Mouse (Mus musculus) hindbrain, embryonic 14.5 days (tissue): ENCODE results near the gene Rpp25. TPM values are rescaled to one million over a fixed set of nuclear protein-coding genes. Genes with fewer than 3 reads are reported as not detected.
A peak's percentile ranks its signal among the peaks of the same experiment; 100 is the strongest.

Experiments
- ATAC-seq: fragments of 200-750 bp; cut with Nextera tagmentation; 2 replicates; pipeline ENCODE4 v1.8.0; 2017; ENCODE audit warnings: moderate number of reproducible peaks, mild to moderate bottlenecking, moderate TSS enrichment, moderate library complexity; ENCODE audit not compliant: low FRiP score
- DNase-seq: peaks from one replicate; pipeline ENCODE4 v3.0.0-alpha.2; 2015; ENCODE audit warnings: low spot score
- H3K27ac ChIP-seq: fragments of 300-500 bp; sonication (generic); 2 replicates; pipeline ENCODE4 v1.5.1; 2014; ENCODE audit warnings: mild to moderate bottlenecking, moderate library complexity
- H3K27me3 ChIP-seq: fragments of 300-500 bp; sonication (generic); 2 replicates; pipeline ENCODE4 v1.6.1; 2014; ENCODE audit warnings: mild to moderate bottlenecking, low read length, mixed read lengths; ENCODE audit not compliant: control insufficient read depth, insufficient read depth
- H3K36me3 ChIP-seq: fragments of 300-500 bp; sonication (generic); replicated peaks from 2 replicates; pipeline ENCODE4 v1.6.1; 2014; ENCODE audit not compliant: control insufficient read depth, insufficient read depth
- H3K4me1 ChIP-seq: fragments of 300-500 bp; sonication (generic); replicated peaks from 2 replicates; pipeline ENCODE4 v1.6.1; 2014; ENCODE audit warnings: antibody characterized with exemption, low read length, mixed read lengths; ENCODE audit not compliant: control insufficient read depth, insufficient read depth
- H3K4me2 ChIP-seq: fragments of 300-500 bp; sonication (generic); replicated peaks from 2 replicates; pipeline ENCODE4 v1.6.1; 2014; ENCODE audit warnings: mild to moderate bottlenecking, moderate library complexity
- H3K4me3 ChIP-seq: fragments of 300-500 bp; sonication (generic); replicated peaks from 2 replicates; pipeline ENCODE4 v1.5.1; 2014; ENCODE audit warnings: mild to moderate bottlenecking, low read length
- H3K9ac ChIP-seq: fragments of 300-500 bp; sonication (generic); 2 replicates; pipeline ENCODE4 v1.6.1; 2014
- H3K9me3 ChIP-seq: fragments of 300-500 bp; sonication (generic); 2 replicates; pipeline ENCODE4 v1.6.1; 2016; ENCODE audit warnings: low read length; ENCODE audit not compliant: control insufficient read depth
- WGBS: fragments of 180-500 bp; shearing (Covaris S2); extraction: QIAGEN DNeasy Blood & Tissue Kit; methylation state at CpG from one replicate; pipeline ENCODE4 v1.1.7; 2014; 5-methylcytosine and 5-hydroxymethylcytosine counted together
- polyA plus RNA-seq: library from polyadenylated mRNA; unstranded; fragments of >200 nt; fragmentation: Nextera tagmentation; extraction: Ambion mirVana; gene quantifications from 2 replicates; pipeline ENCODE4 v1.2.1, GENCODE M21; 2014

Gene Rpp25
- polyA plus RNA-seq, 1 experiment from 2014 or later, result 19.7 TPM

DNA sequence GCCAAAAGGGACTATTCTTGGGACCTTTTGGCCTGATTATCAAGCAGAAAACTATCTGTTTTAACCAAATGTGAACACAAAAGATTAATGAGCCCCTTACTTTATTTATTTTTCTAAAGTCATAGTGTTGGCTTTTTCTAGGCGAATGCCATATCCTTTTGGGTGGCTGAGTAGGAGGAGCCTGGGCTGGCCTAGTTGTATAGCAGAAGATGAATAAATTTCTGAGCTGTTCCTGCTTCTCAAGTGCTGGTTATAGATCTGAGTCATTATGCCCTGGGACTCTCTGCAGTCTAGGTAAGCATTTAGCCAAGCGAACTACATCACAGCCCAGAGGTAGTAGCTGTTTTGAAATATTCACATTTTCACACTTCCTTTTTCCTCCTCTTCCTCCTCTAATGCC lies 21.7 kb downstream of the Rpp25 start:
- ATAC-seq (no peak), DNase-seq (no peak)
- H3K4me2 ChIP-seq, result no peak overlapping the region
- H3K9ac ChIP-seq, result no peak overlapping the region
- H3K9me3 ChIP-seq, result no peaks in the 10 kb centered on the region
- no peaks in the 10 kb centered on the region for H3K27me3 ChIP-seq
- H3K27ac ChIP-seq, result no peak overlapping the region
- peaks cover 15% of the 10 kb centered on the region for H3K36me3 ChIP-seq
- H3K4me1 ChIP-seq, result peaks cover 24% of the 10 kb centered on the region
- WGBS, result 88% methylated on average over 2 of the region's 2 CpGs
- no peak overlapping the region for H3K4me3 ChIP-seq

DNA sequence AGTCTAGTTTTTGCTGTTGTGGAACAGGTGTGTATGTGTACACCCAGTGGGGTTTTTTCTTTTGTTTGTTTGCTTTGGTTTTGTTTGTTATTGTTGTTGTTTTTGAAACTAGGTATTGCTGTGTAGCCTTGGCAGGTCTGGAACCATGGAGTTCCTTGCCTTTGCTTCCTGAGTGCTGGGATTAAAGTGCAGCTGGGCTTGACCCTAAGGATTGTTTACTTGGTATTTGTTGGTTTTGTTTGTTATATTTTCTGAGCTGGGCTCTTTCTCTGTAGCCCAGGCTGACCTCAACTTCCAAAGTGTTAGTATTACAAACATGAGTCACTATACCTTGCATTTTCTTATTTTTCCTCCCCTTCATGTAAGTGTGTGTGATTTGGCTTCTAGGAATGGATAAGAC lies 22.6 kb downstream of the Rpp25 start:
- no peaks in the 10 kb centered on the region for H3K9me3 ChIP-seq
- DNase-seq (no peak), ATAC-seq (no peak)
- no peak overlapping the region for H3K27ac ChIP-seq
- peaks cover 24% of the 10 kb centered on the region for H3K4me1 ChIP-seq
- H3K27me3 ChIP-seq, result no peaks in the 10 kb centered on the region
- H3K4me2 ChIP-seq, result no peak overlapping the region
- peaks cover 23% of the 10 kb centered on the region for H3K36me3 ChIP-seq
- no peak overlapping the region for H3K9ac ChIP-seq
- no peak overlapping the region for H3K4me3 ChIP-seq

- Histone ChIP-seq H3K4me1 (peaks cover 5% of the 10 kb centered on the region; the same call in 1 of the 2 replicates), H3K9ac (no peak overlapping the region), H3K4me2 (no peak overlapping the region), H3K27ac (no peak overlapping the region), H3K4me3 (no peak overlapping the region), H3K9me3 (no peaks in the 10 kb centered on the region), H3K36me3 (peaks cover 60% of the 10 kb centered on the region), H3K27me3 (no peaks in the 10 kb centered on the region)
- DNase-seq, result no peak
- no peak for ATAC-seq
- WGBS, result 87% methylated on average over 1 of the region's 1 CpGs
Measured at GRCm38 (mm10) chr9:57531946-57532345, 28.1 kb downstream of the Rpp25 start.

DNA sequence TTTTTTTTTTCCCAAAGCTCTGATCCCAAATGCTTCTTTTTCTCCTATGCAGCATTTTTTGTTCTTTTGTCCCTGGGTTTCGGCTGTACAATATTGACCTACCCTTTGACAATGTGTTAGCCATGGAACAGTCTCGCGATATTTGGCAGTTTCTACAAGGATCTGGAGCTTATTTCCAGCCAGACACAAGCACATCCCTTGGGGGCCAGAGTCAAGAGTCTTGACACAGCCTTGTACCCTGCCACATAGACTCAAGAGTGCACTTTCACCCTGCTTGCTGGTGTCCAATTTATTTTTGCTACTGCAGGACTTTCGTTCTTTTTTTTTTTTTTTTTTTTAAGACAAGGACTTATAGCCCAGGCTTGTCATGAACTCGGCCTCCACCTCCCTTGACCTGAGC lies 32.5 kb downstream of the Rpp25 start:
- H3K36me3 ChIP-seq, result peaks cover 63% of the 10 kb centered on the region
- H3K4me1 ChIP-seq, result peaks cover 20% of the 10 kb centered on the region
- DNase-seq (no peak), ATAC-seq (no peak)
- no peaks in the 10 kb centered on the region for H3K27me3 ChIP-seq
- no peaks in the 10 kb centered on the region for H3K9me3 ChIP-seq
- H3K9ac ChIP-seq, result peak overlapping the region; percentile 81; the same call in 1 of the 2 replicates
- WGBS, result 89% methylated on average over 5 of the region's 5 CpGs
- peak overlapping the region; percentile 65 for H3K4me2 ChIP-seq
- no peak overlapping the region for H3K4me3 ChIP-seq
- no peak overlapping the region for H3K27ac ChIP-seq

GRCm38 (mm10) chr9:57537044-57537727 lies 33.4 kb downstream of the Rpp25 start, which contains the start of gene Fam219b:
Fam219b (plus strand) TSS chr9:57537528.
- ATAC-seq, result peak; percentile 87
- WGBS, result 2% methylated on average over 45 of the region's 45 CpGs

GRCm38 (mm10) chr9:57537728-57538181 lies 33.9 kb downstream of the Rpp25 start:
- peak overlapping the region; percentile 81 for H3K9ac ChIP-seq

More at GRCm38 (mm10) chr9:57537044-57537727, 33.4 kb downstream of the Rpp25 start, which contains the start of gene Fam219b:
- Histone ChIP-seq H3K9me3 (no peaks in the 10 kb centered on the region), H3K4me2 (peak within 1 kb of the TSS; percentile 65), H3K36me3 (peaks cover 58% of the 10 kb centered on the region), H3K9ac (peak within 1 kb of the TSS; percentile 81), H3K4me1 (peaks cover 20% of the 10 kb centered on the region), H3K27me3 (no peaks in the 10 kb centered on the region), H3K4me3 (peak within 1 kb of the TSS; percentile 81), H3K27ac (peak within 1 kb of the TSS; percentile 84)
- DNase-seq, result peak; percentile 86

GRCm38 (mm10) chr9:57539550-57539949 lies 35.7 kb downstream of the Rpp25 start:
- Histone ChIP-seq H3K27ac (no peak overlapping the region), H3K4me3 (no peak overlapping the region), H3K4me2 (no peak overlapping the region), H3K9me3 (no peaks in the 10 kb centered on the region), H3K9ac (no peak overlapping the region), H3K36me3 (peaks cover 59% of the 10 kb centered on the region), H3K27me3 (no peaks in the 10 kb centered on the region), H3K4me1 (peaks cover 20% of the 10 kb centered on the region)
- ATAC-seq (no peak), DNase-seq (no peak)
- 93% methylated on average over 2 of the region's 2 CpGs for WGBS

More at GRCm38 (mm10) chr9:57537728-57538181, 33.9 kb downstream of the Rpp25 start:
- ATAC-seq (peak; percentile 77; the same call in 1 of the 2 replicates), DNase-seq (no peak)
- Histone ChIP-seq H3K27me3 (no peaks in the 10 kb centered on the region), H3K4me2 (peak overlapping the region; percentile 65), H3K36me3 (peaks cover 58% of the 10 kb centered on the region), H3K4me1 (peaks cover 20% of the 10 kb centered on the region), H3K27ac (peak overlapping the region; percentile 84), H3K9me3 (no peaks in the 10 kb centered on the region), H3K4me3 (peak overlapping the region; percentile 81)
- WGBS, result under 1% methylated on average over 24 of the region's 24 CpGs

DNA sequence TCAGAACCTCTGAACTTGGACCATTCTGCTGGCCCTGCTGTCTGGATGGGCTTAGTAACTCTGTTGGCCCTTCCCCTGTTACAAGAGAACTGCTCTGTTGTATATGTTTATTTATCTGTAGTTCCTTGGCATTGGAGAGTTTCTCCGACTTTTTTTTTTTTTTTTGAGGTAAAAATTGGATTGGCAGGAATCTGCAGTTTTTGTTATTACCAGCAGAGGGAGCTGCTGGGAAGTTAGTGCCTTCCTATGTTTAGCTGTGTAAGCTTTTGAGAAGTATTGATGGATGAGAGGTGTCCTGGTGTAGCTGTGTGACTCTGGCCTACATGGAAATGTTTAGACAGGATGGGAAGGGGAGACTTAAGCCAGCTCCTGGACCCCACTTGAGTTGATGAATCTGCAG lies 37.5 kb downstream of the Rpp25 start:
- Histone ChIP-seq H3K27me3 (no peaks in the 10 kb centered on the region), H3K9ac (no peak overlapping the region), H3K4me2 (no peak overlapping the region), H3K4me1 (peaks cover 20% of the 10 kb centered on the region), H3K27ac (no peak overlapping the region), H3K9me3 (no peaks in the 10 kb centered on the region), H3K36me3 (peaks cover 70% of the 10 kb centered on the region), H3K4me3 (no peak overlapping the region)
- 5% methylated on average over 1 of the region's 1 CpGs for WGBS
- ATAC-seq, result no peak
- DNase-seq, result peak; percentile 86

DNA sequence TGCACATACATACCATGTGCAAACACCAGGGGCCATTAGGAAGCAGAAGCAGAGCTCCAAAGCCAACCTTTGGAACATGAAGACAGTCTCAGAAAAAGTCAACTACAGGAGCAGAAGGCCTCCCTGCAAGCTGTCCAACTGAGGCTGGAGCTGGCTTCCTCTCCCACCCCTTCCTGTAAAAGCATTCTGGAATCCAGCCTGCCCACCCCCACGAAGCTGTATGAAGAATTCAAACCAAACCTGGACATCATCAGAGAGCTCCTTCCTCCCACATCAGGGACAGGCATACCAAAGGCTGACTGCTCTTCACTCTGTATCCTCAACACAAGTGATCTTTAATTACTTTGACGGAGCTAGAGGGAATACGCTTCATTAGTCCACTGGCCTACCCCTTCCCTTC lies 40.1 kb downstream of the Rpp25 start:
- 69% methylated on average over 3 of the region's 3 CpGs for WGBS
- Histone ChIP-seq H3K36me3 (peaks cover 91% of the 10 kb centered on the region), H3K4me2 (no peak overlapping the region), H3K9ac (no peak overlapping the region), H3K27me3 (no peaks in the 10 kb centered on the region), H3K4me1 (peaks cover 5% of the 10 kb centered on the region), H3K4me3 (no peak overlapping the region), H3K9me3 (no peaks in the 10 kb centered on the region), H3K27ac (no peak overlapping the region)
- ATAC-seq (no peak), DNase-seq (no peak)
